Mouse (Mus musculus): ENCODE measurements around the gene Fam117a.

- TF ChIP-seq CTCF (IDR thresholded peaks at IDR 0.05; ENCODE audit: insufficient read depth, low read length) (no peak), POLR2A (IDR thresholded peaks at IDR 0.05; ENCODE audit: borderline replicate concordance, extremely low read depth, low read depth, low read length) (no peak)
These were observed 69.0 kb downstream of the Fam117a start for GRCm38 (mm10) chr11:95405771-95406170.
